In the genomic region with DNA sequence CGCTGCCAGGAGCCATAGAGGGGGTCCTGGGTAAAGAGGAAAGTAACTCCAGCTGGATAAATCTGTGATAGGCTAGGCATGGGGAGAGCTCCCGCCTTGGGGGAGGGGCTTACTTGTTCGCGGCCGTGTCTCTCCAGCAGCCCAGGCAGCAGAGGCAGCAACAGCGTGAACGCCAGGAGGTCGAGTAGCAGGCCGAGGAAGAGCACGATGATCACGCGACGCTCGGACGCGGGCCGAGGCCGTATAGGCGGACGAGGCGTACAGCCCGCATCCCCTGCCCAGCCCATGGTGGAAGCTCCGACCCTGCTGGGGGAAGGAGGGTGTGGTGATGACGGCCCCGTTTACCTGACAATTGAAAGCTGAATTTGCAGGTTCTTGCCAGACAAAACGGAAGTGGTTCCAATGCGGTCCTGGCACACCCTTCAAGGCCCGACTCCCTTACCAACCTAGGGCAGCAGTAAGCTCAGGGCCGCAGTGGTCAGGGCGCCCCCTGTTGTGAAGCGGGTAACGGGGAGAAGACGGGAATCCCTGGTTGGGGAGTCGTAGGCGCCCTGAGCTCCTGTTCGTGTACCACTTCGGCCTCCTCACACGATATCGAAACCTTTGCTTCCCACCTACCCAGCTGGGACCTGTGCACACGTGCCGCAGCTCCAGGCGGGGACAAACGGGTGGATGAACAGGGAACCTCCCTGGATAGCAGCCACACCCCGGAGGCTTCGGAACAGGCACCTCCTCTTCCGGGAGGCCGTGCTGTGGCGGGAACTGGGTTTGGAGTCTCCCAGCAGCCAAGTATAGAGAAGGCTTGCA, we compare ENCODE assay signal across 8 mouse cellular contexts. TPM values are rescaled to one million over a fixed set of nuclear protein-coding genes. Genes with fewer than 3 reads are reported as not detected.
A peak's percentile ranks its signal among the peaks of the same experiment; 100 is the strongest.
DNase-seq lines count a peak whose midpoint lies in the region; ATAC-seq lines count a peak whose summit lies in the region.

A gene (minus strand): TSS at position 732 of the 807 bp plus-strand sequence.

- intact Hi-C loops in left cerebral cortex, postnatal 10 days (cut with DNase I) = no loop called here

- DNase-seq in adipocyte (ENCODE audit: low spot score) = peak; percentile 88
- DNase-seq in embryo, embryonic 10 days (ENCODE audit: low spot score) = peak; percentile 91
- DNase-seq in gastrocnemius, postnatal 10 days = peak; percentile 76
- DNase-seq in left cerebral cortex, postnatal 10 days (ENCODE audit: extremely low spot score in 1 of 2, low spot score in 2 of 2) = peak; percentile 75 to 90
- DNase-seq in right cerebral cortex, postnatal 36 days (ENCODE audit: low spot score in 2 of 2) = peak; percentile 70 to 76
- peak; percentile 86 for DNase-seq in yolk sac, embryonic 10.5 days (ENCODE audit: low spot score)

- ATAC-seq in inflammation-experienced regulatory T-cells, adult 6 months = peak; percentile 76
- peak; percentile 82 for ATAC-seq in megakaryocyte-erythroid progenitor cell, adult 5-6 weeks (replicated peaks; ENCODE audit: low FRiP score, low TSS enrichment, poor library complexity, severe bottlenecking)

RNA-seq across cellular contexts. Expression of the gene that starts here (rescaled TPM):
- 10 to 100 TPM; 15.0 to 17.5 TPM for total RNA-seq in gastrocnemius, postnatal 10 days (2021)
- 10 to 100 TPM; 49.8 to 63.6 (median 54.7) TPM for polyA plus RNA-seq in inflammation-experienced regulatory T-cells, adult 6 months (2017; shearing (Covaris generic))
- total RNA-seq in left cerebral cortex, postnatal 10 days (2021) = 10 to 100 TPM; 44.1 to 53.3 TPM
- 92.8 and 130 TPM in 2 replicates for total RNA-seq in megakaryocyte-erythroid progenitor cell, adult 5-6 weeks (2014; fragmentation: Nextera tagmentation)
- 43.7 and 60.1 TPM in 2 replicates for total RNA-seq in megakaryocyte-erythroid progenitor cell, adult 5-6 weeks (2017)

Comparison
In these comparisons a context has a peak if more than half of its experiments do, and no peak if none do; other contexts are left out.
1. Peak in every context shown above with its lines: DNase-seq and ATAC-seq.